Mouse (Mus musculus) E14TG2a.4 (cell line): ENCODE measurements around the gene Drap1.

ENCODE experiments used
- H3K27me3 ChIP-seq: 2 replicates; pipeline ENCODE4 v1.6.1; 2014; ENCODE audit warnings: low read length, control low read depth; ENCODE audit not compliant: insufficient read depth
- H3K36me3 ChIP-seq: 2 replicates; pipeline ENCODE4 v1.6.1; 2014; ENCODE audit warnings: low read length, control low read depth; ENCODE audit not compliant: insufficient read depth
- H3K4me1 ChIP-seq: replicated peaks from 2 replicates; pipeline ENCODE4 v1.6.1; 2014; ENCODE audit warnings: low read depth, low read length, control low read depth
- H3K4me3 ChIP-seq: replicated peaks from 2 replicates; pipeline ENCODE4 v1.5.1; 2014; ENCODE audit warnings: mild to moderate bottlenecking, low read length
- H3K9me3 ChIP-seq: 2 replicates; pipeline ENCODE4 v1.6.1; 2014; ENCODE audit warnings: low read length, control low read depth
- CTCF ChIP-seq: conservative IDR thresholded peaks from 2 replicates; pipeline ENCODE4 v1.5.1; 2014; ENCODE audit warnings: low read length
- NANOG ChIP-seq: IDR thresholded peaks from 2 replicates; pipeline ENCODE4 v1.6.1; 2014; ENCODE audit warnings: borderline replicate concordance, low read length, mixed read lengths
- POU5F1 ChIP-seq: IDR thresholded peaks from 2 replicates; pipeline ENCODE4 v1.6.1; 2014; ENCODE audit warnings: low read length, borderline replicate concordance

Drap1 gene

DNA sequence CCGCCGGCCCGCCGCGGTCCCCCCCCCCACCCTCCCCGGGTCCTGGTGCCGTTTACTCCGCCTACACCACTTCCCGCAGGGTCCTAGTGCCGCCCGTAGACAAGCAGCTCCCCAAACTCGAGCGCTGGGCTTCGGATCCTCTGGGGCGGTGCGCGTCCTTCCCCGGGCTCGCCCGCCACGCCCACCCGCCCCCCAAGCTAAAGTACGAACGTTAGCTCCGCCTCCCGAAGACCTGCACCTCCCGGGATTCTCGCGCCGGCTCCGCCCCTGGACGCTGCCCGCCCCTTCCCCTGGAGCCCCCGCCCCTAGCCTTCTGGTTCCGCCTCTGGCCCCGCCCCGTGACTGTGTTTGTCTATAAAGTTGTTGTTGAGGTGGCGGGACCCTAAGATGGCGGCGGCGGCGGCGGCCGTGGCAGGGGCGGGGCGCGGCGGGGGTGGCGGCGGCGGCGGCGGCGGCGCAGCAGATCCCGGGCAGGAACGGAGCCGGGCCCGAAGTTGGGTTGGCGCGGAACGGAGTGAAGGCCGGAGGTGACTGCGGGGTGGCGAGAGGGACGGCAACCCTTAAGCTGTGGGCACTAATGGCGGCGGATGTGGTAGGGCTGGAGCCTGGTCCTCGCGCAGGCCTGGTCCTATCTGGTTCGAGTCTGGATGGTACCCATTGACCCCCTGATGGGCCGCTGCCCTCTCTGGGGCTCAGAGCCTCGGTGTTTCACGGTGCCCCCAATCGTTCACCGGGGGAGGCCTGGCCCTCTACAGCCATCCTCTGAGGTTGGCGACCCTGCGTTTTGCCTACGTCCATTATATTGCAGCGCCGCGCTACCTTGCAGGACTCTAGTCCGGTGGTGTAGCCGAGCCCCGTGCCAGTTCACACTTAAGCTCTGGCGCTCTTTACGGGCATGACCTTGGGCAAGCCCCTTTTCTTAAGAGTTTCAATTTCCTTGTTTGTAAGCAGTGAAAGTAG is at the start of gene Drap1, which contains the start of gene AI837181:
TSS of gene Drap1 (minus strand) at position 198 of the 960 bp plus-strand sequence.
TSS of gene AI837181 (plus strand) at position 363 of the 960 bp plus-strand sequence.
- Histone ChIP-seq H3K36me3 (peaks cover 52% of the 10 kb centered on the region), H3K4me1 (peaks cover 53% of the 10 kb centered on the region), H3K4me3 (peak within 1 kb of the TSS; percentile 95), H3K9me3 (no peaks in the 10 kb centered on the region), H3K27me3 (no peaks in the 10 kb centered on the region)
- TF ChIP-seq CTCF (no peak), POU5F1 (no peak)

- no peaks in the 10 kb centered on the region for H3K9me3 ChIP-seq
- H3K27me3 ChIP-seq: peaks cover 38% of the 10 kb centered on the region
- H3K4me3 ChIP-seq: peak within 1 kb of the TSS; percentile 77
- H3K36me3 ChIP-seq: 0 out of 2 replicates have a peak, but pooled peaks cover 2% of the 10 kb centered on the region
- peaks cover 48% of the 10 kb centered on the region for H3K4me1 ChIP-seq
- no peak for TF ChIP-seq CTCF
- TF ChIP-seq POU5F1: no peak
- TF ChIP-seq NANOG: no peak
Measured at GRCm38 (mm10) chr19:5473720-5474119, 48.9 kb upstream of the Drap1 start, which contains the start of gene Efemp2. Gene Efemp2, plus strand, starts transcription at chr19:5473954.

DNA sequence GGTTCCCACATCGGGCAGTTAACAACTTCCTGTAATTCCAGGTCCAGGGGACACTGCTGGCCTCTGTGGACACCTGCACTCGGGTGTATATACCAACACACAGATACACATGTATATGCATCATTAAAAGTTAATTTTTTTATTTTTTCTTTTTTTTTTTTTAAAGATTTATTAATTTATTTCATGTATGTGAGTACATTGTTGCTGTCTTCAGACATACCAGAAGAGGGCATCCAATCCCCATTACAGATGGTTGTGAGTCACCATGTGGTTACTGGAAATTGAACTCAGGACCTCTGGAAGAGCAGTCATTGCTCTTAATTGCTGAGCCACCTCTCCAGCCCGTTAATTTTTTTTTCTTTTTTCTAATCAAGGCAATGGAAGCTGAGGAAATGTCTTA is 48.1 kb upstream of the Drap1 start:
- Histone ChIP-seq H3K36me3 (peaks cover 2% of the 10 kb centered on the region; the same call in 1 of the 2 replicates), H3K27me3 (peaks cover 38% of the 10 kb centered on the region), H3K4me3 (no peak overlapping the region), H3K9me3 (no peaks in the 10 kb centered on the region), H3K4me1 (peaks cover 54% of the 10 kb centered on the region)
- TF ChIP-seq CTCF: peak; percentile 7; the same call in 1 of the 2 replicates
- no peak for TF ChIP-seq NANOG
- no peak for TF ChIP-seq POU5F1

DNA sequence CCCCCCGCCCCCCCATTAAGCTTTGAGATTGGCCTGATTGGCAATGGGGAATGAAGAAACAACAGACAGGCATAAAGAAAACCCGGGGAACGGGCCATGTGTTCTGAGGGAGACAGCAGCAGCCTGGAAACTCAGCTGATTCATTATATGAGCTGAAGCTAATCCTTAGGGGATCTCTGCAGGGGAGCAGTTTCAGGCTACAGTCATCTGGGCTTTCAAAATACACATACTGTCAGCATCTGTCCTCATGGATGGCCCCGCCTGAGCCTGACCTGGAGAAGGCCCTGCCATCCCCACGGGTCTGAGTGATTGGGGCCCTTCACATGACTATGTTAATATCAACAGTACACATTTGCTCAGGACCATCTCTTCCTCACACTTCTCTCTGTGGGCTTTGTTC is 47.1 kb upstream of the Drap1 start:
- Histone ChIP-seq H3K4me1 (peaks cover 59% of the 10 kb centered on the region), H3K27me3 (peaks cover 38% of the 10 kb centered on the region), H3K4me3 (no peak overlapping the region), H3K9me3 (no peaks in the 10 kb centered on the region), H3K36me3 (peaks cover 12% of the 10 kb centered on the region)
- no peak for TF ChIP-seq POU5F1
- TF ChIP-seq NANOG: no peak
- TF ChIP-seq CTCF: no peak

DNA sequence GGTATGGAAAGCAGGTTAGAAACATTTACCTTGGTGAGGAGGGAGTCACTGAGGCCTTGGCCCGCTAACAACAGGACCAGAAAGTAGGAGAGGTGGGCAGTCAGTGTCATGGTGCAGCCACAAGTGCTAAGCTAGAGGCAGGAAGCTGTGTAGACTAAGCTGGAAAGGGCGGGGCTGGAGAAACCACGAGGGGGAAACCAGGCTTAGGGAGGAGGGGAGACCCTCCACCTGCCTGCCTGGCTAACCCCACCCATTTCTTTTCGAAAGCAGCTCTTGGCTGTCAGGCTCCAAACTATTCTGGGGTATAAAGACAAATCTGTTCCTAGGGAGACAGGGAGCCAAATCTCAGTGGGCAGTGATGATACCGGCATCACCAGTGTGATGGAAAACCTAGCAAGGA is 43.6 kb upstream of the Drap1 start, which contains the start of gene Ctsw:
TSS of gene Ctsw (minus strand) at position 134 of the 400 bp plus-strand sequence.
- no peaks in the 10 kb centered on the region for H3K9me3 ChIP-seq
- H3K4me1 ChIP-seq: peaks cover 55% of the 10 kb centered on the region
- TF ChIP-seq CTCF: no peak
- TF ChIP-seq POU5F1: no peak
- TF ChIP-seq NANOG: no peak
- peak within 1 kb of the TSS; percentile 50 for H3K4me3 ChIP-seq
- peaks cover 44% of the 10 kb centered on the region for H3K36me3 ChIP-seq
- H3K27me3 ChIP-seq: peaks cover 11% of the 10 kb centered on the region

- H3K36me3 ChIP-seq: peaks cover 57% of the 10 kb centered on the region
- no peaks in the 10 kb centered on the region for H3K9me3 ChIP-seq
- TF ChIP-seq NANOG (no peak), CTCF (no peak), POU5F1 (no peak)
- H3K27me3 ChIP-seq: peaks cover 8% of the 10 kb centered on the region
- H3K4me3 ChIP-seq: no peak overlapping the region
- H3K4me1 ChIP-seq: peaks cover 55% of the 10 kb centered on the region
Measured at GRCm38 (mm10) chr19:5466916-5467500, 42.2 kb upstream of the Drap1 start.

GRCm38 (mm10) chr19:5465037-5465436 is 40.3 kb upstream of the Drap1 start:
- H3K4me3 ChIP-seq: peak overlapping the region; percentile 71
- peaks cover 65% of the 10 kb centered on the region for H3K4me1 ChIP-seq
- H3K9me3 ChIP-seq: no peaks in the 10 kb centered on the region
- peaks cover 65% of the 10 kb centered on the region for H3K36me3 ChIP-seq
- no peak for TF ChIP-seq POU5F1
- no peak for TF ChIP-seq CTCF
- TF ChIP-seq NANOG: no peak
- H3K27me3 ChIP-seq: peaks cover 4% of the 10 kb centered on the region
